Mouse (Mus musculus) gastrocnemius, postnatal 36 days (tissue): Measurements from ENCODE around the gene Arhgdia. TPM values are rescaled to one million over a fixed set of nuclear protein-coding genes. Genes with fewer than 3 reads are reported as not detected.

Experiments used
- DNase-seq, 2 experiments: peaks; one replicate each; pipeline ENCODE4 v3.0.0; 2022
- intact Hi-C: fragments of 180-260 bp; cut with DNase I; formaldehyde crosslinking; loops from one replicate; pipeline ENCODE4 v1.15.1; 2025
- long read RNA-seq, 2 experiments: library from polyadenylated mRNA; stranded (forward); transcript quantifications; one replicate each; pipeline ENCODE4 v2.0.0; 2021
- total RNA-seq, 2 experiments: library from RNA; stranded (reverse); gene quantifications; 2 replicates each; pipeline ENCODE4 v1.2.3; 2021

Arhgdia gene
- 10 to 100 TPM; 73.1 to 77.1 TPM for total RNA-seq
- long read RNA-seq, experiment 1, transcript Arhgdia-202 (6 exons, 1,867 nt): major isoform, 67 of 92 reads
- long read RNA-seq, experiment 1, partial matches to known transcripts: 21 of 92 reads
- long read RNA-seq, experiment 1, other reads (novel, unspliced or antisense): 4 of 92 reads
- long read RNA-seq, experiment 2, transcript Arhgdia-202 (6 exons, 1,867 nt): major isoform, 96 of 118 reads
- long read RNA-seq, experiment 2, partial matches to known transcripts: 1 of 118 reads
- long read RNA-seq, experiment 2, other reads (novel, unspliced or antisense): 20 of 118 reads

DNA sequence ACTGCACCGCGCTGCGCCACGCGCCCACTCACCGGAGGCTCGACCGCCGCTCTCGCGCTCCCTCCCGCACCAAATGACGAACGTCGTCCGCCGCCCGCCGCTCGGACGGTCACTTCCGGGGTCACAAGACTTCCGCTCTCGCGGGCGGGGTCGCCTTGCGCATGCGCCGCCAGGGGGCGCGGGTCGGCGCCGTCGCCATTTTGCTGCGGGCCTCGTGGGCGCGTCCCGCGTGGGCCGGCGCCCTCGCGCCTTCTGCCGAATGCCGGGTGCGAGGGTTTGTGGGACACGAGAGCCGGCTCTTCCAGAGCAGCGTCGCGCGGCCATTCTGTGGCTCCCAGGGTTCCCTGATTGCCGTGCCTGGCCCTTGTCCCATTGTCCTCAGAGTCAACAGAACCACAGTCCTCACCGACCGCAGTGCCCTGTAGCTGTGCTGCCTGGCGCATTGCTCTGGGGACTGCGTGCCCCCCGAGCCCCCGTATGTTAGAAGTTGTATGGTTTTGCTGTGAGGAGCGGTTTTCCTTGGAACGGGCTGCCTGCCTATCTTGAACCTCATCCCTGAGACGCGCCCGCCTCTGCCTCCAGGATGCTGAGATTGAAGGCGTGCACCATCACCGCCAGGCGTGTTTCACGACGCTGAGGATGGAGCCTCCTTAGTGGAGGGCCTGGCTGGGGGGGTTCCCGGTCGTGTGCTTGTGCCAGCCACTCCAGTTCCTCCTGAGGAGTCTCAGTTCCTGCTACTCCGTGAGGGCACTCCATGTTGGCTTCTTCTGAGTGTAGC is at the start of gene Arhgdia:
Arhgdia (minus strand) TSS at position 135 of the 778 bp plus-strand sequence.
- peak; percentile 85 to 87 for DNase-seq
- intact Hi-C loops: loop anchor here (2.0 kb wide), 1 partner anchor 17 kb away; the partner anchor contains the start of genes Alyref and Anapc11

DNA sequence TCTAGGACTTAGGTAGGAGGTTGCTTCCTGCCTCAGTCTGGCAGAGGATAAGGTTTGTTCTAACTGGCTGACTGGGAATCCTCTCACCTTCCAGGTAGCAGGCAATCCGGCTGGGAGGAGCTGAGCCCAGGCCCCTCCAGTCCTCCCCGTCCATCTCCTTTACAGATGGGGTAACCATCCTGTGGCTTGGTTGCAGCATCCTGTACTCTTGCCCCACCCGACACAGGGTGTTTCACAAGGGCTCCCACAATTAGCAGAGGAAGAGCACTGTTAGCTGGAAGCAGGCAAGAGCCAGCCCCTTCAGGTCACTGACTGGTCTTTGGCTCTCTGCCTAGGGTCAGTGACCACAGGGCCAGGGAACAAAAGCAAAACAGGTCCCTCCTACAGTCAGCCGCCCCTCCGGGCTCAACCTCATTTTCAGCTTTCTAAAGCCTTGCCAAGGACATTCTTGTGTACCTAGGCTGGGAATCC is 49.0 kb upstream of the Arhgdia start:
- intact Hi-C loops: no loop called here
- DNase-seq: peak in 1 of 2 experiments; percentile 32

DNA sequence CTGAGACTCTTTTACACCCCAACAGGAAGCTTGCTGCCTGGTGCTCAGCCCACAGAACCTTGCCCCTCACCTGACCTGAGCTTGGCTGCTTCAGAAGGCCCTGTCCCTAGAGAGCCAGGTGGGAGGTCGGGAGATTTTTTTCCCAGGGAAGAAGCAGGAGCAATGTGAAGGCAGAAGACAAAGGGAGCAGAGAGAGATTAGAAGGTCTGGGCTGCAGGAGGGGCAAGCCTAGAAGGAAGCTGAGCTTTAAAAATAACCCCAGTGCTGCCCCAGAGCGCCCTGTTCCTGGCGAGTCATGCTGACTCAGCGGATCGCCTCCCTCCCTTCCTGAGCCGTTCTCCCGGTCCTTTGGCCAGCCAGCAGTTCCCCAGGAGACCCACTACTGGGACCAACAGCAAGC is 48.5 kb upstream of the Arhgdia start:
- intact Hi-C loops: no loop called here
- DNase-seq: peak; percentile 53 to 61

DNA sequence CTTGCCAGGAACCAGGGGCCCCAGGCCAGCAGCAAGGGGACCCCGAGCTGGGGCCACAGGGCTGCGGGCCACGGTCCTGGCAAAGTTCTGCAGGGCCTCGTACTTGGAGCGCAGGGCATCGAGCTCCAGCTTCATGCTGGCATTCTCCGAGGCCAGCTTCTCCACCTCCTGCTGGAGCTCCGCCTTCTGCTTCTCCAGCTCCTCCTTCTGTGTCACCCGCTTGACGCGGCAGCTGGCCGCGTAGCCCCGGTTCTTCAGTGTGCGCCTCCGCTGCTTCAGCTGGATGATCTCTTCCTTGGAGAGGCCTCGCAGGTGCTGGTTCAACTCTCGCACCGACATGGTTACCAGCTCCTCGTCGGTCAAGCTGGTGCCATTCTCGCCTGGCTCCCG is 47.9 kb upstream of the Arhgdia start:
- intact Hi-C loops: no loop called here
- DNase-seq: peak in 1 of 2 experiments; percentile 41

DNA sequence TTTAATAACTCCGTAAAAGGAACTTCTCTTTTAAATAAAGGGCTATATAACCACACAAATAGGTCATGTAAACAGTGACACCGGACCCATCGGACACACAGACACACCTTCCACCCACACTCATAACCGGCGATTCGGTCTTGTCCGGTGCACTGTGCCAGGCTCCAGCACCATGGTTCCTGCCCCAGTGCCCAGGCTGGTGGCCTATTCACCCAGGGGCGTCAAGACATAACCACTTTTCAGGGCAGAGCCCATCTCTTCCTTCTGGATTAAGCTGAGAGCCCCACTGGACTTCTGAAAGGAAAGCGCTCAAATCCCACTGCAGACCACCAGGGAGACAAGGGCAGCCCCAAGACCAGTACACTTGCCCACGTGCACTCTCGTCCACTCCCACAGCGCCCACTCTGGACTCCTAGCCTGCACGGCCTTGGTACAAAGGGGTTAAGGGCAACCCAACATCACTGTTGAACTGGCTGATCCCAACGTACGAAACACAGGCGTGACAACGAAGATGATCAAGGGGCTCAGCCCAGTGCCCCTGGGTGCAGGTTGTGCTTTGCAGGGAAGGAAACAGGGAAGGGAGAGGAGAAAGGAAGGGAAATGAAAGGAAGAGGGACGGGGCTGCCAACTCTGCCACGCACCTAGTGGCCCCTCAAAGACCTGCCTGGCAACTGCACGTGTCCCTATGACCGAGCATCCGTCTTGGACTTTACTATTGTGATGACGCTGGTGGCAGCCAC is 47.3 kb upstream of the Arhgdia start:
- intact Hi-C loops: no loop called here
- DNase-seq: peak in 1 of 2 experiments; percentile 15

DNA sequence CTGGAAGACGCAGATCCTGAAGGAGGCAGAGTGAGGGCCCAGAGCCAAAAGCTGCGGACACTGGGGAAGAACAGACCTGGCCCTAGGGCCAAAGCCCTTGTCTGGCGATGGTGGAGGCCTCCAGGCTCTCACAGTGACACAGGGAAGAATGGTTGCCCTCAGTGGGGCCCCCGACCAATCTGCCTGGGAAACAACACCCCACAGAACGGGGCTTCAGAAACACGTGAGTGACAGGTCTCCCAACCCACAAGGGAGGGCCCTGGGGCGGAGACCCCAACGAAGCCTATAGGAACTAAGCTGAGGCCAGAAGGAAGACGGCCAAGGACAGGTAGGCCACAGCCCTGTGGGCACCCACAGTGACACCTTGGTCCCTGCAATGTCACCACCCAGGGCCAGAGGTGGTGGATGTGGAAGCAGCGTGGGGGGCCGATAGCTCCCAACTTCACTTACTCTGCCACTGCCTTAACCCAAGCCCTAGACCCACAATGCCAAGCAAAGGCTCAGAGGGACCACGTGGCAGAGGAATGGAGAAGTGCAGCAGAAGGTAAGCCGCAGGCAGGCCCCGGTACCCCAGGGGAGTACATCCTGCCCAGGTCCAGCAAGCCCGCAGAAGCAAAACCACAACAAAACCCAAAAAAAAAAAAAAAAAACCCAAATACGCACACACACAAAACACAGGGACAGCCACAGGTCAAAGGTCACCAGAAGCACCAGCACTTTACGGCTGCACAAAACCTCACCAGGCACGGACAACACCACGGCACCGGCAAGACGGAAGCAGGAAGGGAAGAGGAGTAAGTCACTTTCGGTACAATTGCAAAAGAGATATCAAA is 46.3 kb upstream of the Arhgdia start:
- intact Hi-C loops: no loop called here
- DNase-seq: no peak

DNA sequence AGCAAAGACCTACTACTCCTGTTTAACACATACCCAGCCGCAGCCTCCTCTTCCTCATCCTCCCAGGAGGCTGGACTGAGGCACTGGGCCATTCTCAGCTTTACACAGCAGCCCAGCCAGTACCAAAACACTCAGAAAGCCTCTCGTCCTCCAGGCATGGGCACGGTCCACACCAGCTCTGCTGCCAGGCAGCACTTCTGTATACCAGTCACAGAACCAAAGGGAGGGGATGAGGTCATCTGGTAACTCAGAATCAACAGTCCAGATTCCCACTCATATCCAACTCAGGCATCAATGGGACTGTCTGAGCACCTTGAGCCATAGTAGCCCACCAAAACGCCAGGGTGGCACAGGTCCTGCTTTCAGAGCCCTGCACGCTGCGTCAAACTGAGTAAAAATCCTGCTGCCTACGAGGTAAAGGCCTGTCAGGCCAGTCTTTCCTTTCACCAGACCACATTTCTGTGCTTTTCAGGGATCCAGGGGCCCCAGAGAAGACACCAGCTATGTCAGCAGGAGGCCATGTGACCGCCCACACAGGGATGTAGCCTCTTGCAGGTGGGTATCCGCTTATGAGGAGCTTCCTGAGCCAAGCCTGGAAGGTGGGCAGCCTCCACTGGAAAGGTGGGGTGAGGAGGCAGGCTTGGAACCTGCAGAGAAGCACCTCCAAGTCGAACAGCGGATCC is 45.5 kb upstream of the Arhgdia start:
- intact Hi-C loops: no loop called here
- DNase-seq: no peak

DNA sequence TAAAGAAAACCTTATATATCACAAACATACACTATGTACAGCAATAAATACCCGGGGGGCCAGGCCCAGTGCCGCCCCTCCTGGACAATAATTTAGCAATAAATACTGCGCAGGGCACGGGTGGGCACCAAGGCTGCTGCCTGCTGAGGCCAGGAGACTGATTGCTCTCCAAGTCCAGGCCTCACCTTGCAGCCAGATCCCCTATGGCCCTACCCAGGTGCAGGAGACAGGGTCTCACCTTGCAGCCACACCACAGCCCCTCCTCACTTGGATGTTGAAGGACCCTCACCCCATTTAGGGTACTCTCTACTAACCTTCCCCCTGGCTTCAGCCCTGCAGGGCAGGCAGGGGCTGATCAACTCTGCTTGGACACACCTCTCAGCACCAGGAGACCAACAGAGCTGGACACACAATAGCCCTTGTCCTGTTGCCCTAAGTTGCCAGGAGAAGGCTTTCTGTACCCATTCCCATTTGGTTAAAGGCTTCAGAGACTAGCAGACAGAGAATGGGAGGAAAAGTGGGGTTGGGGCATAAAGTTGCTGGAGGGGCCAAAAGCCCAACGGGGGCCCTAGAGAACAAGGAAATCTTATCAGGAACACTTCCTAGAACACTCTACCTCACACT is 43.8 kb upstream of the Arhgdia start, which contains the start of gene Sirt7:
Sirt7 (minus strand) TSS at position 89 of the 624 bp plus-strand sequence.
- peak in 1 of 2 experiments; percentile 13 for DNase-seq
- intact Hi-C loops: no loop called here

DNA sequence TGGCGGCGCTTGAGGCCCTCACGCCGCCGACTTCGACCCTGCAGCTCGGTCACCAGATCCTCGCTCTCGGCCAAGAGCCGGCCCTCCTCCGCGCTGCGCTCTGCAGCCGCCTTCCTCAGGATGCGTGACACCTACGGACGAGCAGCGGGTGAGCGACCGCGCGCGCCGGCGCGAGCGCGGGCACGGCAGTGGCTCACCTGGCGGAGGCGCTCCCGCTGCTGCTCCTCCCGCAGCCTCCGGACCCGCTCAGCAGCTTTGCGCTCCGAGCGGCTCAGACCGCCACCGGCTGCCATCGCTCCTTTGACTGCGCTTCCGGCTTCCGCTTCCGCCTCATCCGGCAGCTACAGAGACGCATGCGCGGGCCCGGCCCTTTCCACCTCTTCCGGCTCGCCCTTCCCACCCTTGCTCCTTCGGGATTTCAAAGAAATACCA is 43.3 kb upstream of the Arhgdia start:
- intact Hi-C loops: loop anchor here (1.0 kb wide), 1 partner anchor 88 kb away; no protein-coding TSS in a partner anchor

DNA sequence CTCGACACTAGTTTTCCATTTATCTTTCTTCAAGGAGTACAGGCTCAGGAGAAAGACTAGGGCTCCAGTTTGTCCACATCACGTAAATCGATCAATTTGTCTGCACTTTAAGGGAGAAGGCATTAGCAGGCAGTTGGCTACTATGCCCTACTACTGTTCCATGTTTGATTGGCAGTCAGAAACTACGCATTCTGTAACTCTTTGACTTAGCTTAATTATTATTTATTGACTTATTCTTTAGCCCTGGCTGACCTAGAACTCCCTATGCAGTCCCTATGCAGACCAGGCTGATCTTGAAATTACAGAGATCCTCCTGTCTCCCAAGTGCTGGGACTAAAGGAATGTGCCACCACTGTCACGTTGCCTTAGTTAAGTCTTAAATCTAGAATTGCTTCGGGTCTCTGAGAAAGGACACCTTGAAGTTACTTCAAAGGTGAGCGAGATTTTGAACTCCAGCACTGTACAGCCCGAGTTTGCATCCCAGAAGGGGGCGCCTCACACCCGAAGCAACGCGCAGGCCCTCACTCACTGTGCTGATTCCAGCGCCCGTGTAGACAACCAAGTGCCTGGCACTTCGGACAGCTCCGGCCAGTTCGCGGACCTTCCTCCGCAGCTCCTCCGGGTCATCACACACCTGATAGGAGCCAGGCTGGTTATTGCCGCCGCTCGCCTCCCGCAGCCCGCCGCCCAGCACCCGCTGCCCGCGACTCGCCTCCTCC is 42.7 kb upstream of the Arhgdia start:
- intact Hi-C loops: loop anchor here (1.0 kb wide), 1 partner anchor 88 kb away; no protein-coding TSS in a partner anchor

More for the DNA sequence above, 43.3 kb upstream of the Arhgdia start:
- DNase-seq: peak; percentile 73 to 80

DNA sequence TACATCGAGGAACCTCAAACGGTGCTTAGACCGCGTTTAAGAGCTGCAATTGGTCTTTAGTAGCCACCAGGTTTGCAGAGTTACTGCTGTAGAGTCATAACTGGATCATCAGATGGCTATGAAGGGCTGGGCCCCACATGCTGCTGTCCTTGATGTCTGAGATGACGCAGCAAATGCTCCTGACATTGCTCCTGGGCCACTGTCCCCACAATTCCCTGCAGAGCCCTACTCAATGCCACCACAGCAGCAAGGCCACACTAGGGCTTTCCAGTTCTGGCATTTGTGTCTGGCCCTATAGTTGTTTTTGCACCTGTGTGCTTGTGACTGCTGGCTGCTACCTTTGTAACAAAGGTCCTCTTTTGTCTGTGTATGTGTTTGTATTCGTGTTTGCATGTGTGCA is 41.4 kb upstream of the Arhgdia start:
- intact Hi-C loops: no loop called here
- no peak for DNase-seq

More for the DNA sequence above, 42.7 kb upstream of the Arhgdia start:
- peak in 1 of 2 experiments; percentile 60 for DNase-seq

DNA sequence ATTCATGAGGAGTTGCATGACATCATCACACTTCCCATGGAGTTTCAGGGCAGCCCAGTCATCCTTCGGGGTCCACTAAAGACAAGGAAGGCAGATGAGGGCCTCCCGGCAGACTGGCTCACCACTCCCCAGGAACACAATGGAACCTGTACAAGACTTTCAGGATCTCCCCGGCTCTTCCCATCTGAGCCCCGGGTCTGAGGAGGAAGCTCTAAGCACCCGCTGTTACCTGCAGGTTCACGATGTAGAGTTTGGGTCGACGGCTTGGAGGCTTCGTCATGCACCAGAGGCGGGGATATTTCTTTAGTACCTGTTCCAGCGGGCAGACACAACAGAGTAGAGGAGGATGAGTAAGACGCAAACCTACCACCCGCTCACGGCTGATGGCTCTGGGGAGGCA is 38.8 kb upstream of the Arhgdia start:
- no peak for DNase-seq
- intact Hi-C loops: no loop called here

DNA sequence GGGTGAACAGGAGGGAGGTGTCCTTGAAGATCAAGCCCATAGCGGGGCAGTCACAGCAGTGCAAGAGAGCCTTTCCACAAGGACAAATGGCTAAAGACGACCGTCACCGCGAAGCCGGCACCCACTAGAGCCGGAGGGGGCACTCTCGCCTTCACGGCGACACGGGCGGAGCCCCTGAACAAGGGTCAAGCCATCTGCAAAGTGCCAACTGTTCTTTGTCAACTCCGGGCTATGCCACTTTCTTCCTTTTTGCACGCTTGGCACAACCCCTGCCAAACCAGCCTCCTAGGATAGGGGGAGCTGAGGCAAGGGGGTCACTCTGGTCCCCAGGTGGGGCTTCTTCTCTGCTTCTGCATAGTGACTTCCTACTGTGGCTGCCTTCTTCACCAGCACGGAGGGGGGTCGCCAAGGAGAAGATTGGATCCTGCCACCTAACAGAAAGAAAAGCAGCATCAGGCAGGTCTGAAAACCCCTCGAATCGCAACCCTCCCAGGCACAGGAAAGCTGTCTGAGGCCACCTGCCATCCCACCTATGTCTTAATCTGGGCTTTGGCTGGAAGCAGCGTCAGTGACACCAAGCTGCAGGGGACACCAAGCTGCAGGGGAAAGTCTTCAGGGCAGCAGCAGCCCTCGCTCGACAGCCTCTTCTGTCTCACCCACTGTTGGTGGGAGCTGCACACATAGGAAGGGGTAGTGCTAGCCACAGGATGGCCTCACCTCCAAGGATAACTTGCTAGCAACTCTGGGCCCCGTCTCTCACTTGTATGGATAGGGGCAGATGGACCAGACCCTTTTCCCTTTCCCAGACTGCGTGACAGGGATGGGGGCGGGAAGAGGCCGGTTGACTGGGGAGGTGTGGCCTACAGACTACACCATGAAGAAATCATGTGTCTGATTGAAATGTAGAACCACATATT is 37.5 kb upstream of the Arhgdia start:
- intact Hi-C loops: no loop called here

DNA sequence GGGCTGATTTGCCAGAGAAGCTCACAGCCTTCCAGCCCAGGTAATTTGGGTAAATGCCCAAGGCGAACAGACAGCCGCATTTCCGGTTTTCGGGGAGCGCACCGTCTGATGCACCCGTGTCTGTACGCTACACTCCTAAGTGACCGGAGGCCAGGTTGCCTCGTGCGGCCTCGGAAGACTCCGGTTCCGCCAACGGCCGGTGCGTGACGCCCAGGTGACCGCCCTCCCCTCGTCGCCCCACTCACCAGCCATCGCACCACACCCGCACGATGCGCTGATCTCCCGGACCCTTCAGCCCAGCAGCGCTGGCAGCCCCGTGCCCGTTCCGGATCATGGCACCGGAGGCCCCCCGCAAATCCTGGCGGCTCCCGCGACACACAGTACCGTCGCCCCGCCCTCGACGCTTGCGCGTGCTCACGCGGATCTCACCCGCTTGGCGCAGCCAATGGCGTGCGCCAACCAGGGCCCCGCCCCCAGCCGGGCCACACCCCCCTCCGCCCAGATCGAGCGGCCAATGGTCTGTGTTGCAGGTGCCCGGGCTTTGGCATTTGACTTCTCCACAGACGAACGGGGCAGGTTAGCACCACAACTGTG is 36.2 kb upstream of the Arhgdia start, which contains the start of gene Pcyt2:
Pcyt2 (minus strand) TSS at position 418 of the 594 bp plus-strand sequence.
- intact Hi-C loops: no loop called here
- DNase-seq: peak; percentile 85 to 90

More for the DNA sequence above, 37.5 kb upstream of the Arhgdia start:
- DNase-seq: no peak

DNA sequence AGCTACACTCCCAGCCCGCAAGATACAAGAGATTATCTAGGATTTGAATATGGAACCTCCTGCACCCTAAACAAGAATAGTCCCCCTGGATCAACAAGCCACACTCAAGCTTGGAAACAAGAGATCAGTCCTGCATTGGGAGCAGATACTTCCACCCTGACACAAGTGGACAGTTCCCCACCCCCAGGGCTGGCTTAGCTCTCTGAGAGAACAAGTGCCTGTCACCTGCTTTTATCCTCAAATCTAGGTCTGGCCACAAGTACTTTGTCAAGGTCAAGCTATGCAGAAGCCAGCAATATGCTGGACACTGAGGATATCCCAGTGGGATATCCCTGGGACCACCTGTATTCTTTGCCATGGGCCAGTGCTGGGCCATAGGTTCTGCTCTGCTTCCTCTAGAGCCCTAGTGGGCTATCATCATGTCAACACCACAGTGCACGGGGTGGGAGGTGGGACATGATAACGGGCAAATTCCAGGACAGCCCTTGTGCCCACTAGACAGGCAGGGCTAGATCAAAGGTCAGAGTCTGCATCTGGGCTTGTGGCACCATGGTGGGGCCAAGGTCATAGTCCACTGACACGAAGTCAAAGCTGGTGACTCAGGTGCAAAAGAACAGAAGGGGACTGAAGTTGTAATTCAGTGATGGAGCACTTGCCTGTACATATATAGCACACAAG is 35.3 kb upstream of the Arhgdia start:
- intact Hi-C loops: no loop called here
- DNase-seq: no peak
